Mouse (Mus musculus) bone marrow, adult 2 months (tissue): ENCODE measurements around the gene Angel1.

Source experiments
- CTCF ChIP-seq: fragments of 200-500 bp; IDR thresholded peaks from 2 replicates; pipeline ENCODE4 v1.5.1; 2011; ENCODE audit warnings: low read length, control low read depth; ENCODE audit not compliant: control insufficient read depth, insufficient read depth
- POLR2A ChIP-seq: fragments of 200-500 bp; IDR thresholded peaks from 2 replicates; pipeline ENCODE4 v1.6.1; 2011; ENCODE audit warnings: low read depth, mild to moderate bottlenecking, control low read depth, low read length, borderline replicate concordance; ENCODE audit not compliant: control insufficient read depth

- TF ChIP-seq CTCF (no peak), POLR2A (no peak)
These were observed 43.6 kb upstream of the Angel1 start for GRCm38 (mm10) chr12:86769819-86770218.
